Mouse (Mus musculus): Measurements from ENCODE around the gene Adam15. TPM values are rescaled to one million over a fixed set of nuclear protein-coding genes. Genes with fewer than 3 reads are reported as not detected.

Gene Adam15
- polyA plus RNA-seq, 1 experiment: 0.50 TPM

DNA sequence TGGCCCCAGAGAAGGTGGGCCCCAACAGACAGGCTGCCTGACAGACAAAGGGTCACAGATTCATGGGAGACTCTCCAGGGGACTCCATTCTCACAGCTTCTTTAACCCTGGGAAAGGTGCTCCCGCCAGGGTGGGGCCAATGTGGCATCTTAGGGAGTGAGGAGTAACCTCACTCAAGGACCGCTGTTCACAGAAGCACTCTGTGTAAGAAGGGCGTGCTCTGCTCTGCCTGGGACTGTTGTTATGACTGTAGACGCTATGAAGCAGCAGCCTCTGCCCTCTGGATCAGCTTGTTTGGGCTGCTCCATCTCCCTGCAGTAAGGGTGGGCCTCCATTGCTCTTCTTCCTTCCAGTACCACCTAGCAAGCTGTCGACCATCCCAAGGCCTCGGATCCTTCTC, 45.4 kb downstream of the Adam15 start:
- no peak for TF ChIP-seq GATA1 (IDR thresholded peaks at IDR 0.05; ENCODE audit: low read length)
- no peak for TF ChIP-seq TAL1 (IDR thresholded peaks at IDR 0.05; ENCODE audit: low read length)
- Histone ChIP-seq H3K27me3 (ENCODE audit: control insufficient read depth) (peaks cover 13% of the 10 kb centered on the region), H3K4me3 (replicated peaks) (no peak overlapping the region)

DNA sequence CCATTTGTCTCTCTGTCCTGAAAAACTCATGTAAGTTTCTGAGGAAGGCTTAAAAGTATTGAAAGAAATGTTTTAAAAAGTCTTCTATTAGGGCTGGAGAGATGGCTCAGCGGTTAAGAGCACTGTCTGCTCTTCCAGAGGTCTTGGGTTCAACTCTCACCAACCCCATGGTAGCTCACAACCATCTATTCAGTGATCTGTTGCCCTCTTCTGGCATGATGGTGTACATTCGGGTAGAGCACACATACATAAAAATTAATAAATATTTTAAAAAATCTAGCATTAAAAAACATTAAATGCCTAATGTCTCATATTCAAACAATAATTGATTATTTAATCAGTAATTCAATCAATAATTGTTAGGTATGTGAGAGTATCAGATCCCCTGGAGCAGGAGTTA, 49.3 kb downstream of the Adam15 start:
- Histone ChIP-seq H3K9me3 (ENCODE audit: control insufficient read depth, low read length) (no peaks in the 10 kb centered on the region), H3K4me1 (ENCODE audit: control insufficient read depth) (no peaks in the 10 kb centered on the region), H3K27me3 (ENCODE audit: control insufficient read depth) (peaks cover 29% of the 10 kb centered on the region), H3K4me3 (replicated peaks) (no peak overlapping the region), H3K36me3 (ENCODE audit: control insufficient read depth) (no peaks in the 10 kb centered on the region)
- TF ChIP-seq GATA1 (IDR thresholded peaks at IDR 0.05; ENCODE audit: low read length) (no peak), TAL1 (IDR thresholded peaks at IDR 0.05; ENCODE audit: low read length) (no peak)

More for the DNA sequence above, 45.4 kb downstream of the Adam15 start:
- no peaks in the 10 kb centered on the region for H3K4me1 ChIP-seq (ENCODE audit: control insufficient read depth)
- no peaks in the 10 kb centered on the region for H3K36me3 ChIP-seq (ENCODE audit: control insufficient read depth)
- H3K9me3 ChIP-seq (ENCODE audit: control insufficient read depth, low read length): no peaks in the 10 kb centered on the region

DNA sequence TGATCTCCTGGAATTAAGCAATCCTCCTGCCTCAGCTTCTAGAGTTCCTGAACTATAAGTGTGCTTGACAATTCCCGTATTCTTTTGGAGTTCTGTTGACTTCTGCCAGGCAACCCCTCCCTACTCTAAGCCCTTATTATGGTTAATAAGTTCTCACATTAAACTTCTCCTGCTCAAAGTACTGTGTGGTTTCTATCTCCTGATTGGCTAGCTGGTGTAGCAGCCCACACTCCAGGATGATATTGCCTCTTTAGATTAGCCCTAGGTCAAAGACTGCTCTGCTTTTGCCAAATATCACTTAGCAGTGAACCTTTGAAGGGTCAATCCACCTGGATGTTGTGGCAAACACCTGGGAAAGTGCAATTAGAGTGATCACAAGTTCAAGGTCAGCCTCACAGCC, 49.7 kb downstream of the Adam15 start:
- TF ChIP-seq GATA1 (IDR thresholded peaks at IDR 0.05; ENCODE audit: low read length) (no peak), TAL1 (IDR thresholded peaks at IDR 0.05; ENCODE audit: low read length) (no peak)
- H3K36me3 ChIP-seq (ENCODE audit: control insufficient read depth): no peaks in the 10 kb centered on the region
- H3K4me3 ChIP-seq (replicated peaks): no peak overlapping the region
- H3K4me1 ChIP-seq (ENCODE audit: control insufficient read depth): no peaks in the 10 kb centered on the region
- no peaks in the 10 kb centered on the region for H3K9me3 ChIP-seq (ENCODE audit: control insufficient read depth, low read length)
- H3K27me3 ChIP-seq (ENCODE audit: control insufficient read depth): peaks cover 29% of the 10 kb centered on the region

DNA sequence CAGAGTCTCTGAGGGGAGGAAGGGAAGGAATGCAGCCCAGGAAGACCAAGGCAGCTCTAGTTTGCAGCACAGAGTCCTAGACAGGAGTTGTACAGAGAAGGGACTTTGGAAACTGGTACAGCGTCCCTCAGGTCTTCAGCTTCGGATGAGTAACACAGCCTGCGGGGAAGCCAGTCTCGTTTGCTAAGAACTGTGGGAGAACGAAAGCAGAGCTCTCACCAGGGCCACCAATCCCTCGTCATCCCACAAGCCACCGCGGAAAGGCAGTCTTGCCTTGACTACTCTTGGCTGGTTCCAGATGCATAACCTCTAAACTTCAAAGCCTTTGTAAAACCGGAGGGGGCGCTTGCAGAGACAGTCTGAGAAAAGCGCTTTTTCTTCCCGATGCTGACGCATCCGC, 50.3 kb downstream of the Adam15 start:
- Histone ChIP-seq H3K36me3 (ENCODE audit: control insufficient read depth) (no peaks in the 10 kb centered on the region), H3K27me3 (ENCODE audit: control insufficient read depth) (peaks cover 29% of the 10 kb centered on the region), H3K9me3 (ENCODE audit: control insufficient read depth, low read length) (no peaks in the 10 kb centered on the region), H3K4me3 (replicated peaks) (no peak overlapping the region), H3K4me1 (ENCODE audit: control insufficient read depth) (no peaks in the 10 kb centered on the region)
- TF ChIP-seq GATA1 (IDR thresholded peaks at IDR 0.05; ENCODE audit: low read length) (no peak), TAL1 (IDR thresholded peaks at IDR 0.05; ENCODE audit: low read length) (no peak)

DNA sequence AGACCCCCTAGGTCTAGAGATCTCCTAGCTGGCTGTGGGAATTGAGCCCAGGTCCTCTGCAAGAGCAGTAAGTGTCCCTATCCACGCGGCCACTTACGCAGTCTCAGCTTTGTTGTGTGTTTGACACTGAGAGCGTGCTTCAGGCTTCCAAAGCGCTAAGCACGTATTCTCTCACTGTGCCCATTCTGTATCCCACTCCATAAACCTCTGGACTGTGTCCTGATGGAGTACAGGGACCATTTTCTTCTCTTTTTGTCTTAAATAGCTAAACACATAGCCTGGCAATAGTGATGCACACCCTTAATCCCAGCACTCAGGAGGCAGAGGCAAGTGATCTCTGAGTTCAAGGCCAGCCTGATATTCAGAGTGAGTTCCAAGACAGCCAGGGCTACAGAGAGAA, 50.9 kb downstream of the Adam15 start:
- TF ChIP-seq GATA1 (IDR thresholded peaks at IDR 0.05; ENCODE audit: low read length) (no peak), TAL1 (IDR thresholded peaks at IDR 0.05; ENCODE audit: low read length) (no peak)
- Histone ChIP-seq H3K27me3 (ENCODE audit: control insufficient read depth) (peaks cover 29% of the 10 kb centered on the region), H3K36me3 (ENCODE audit: control insufficient read depth) (no peaks in the 10 kb centered on the region), H3K4me1 (ENCODE audit: control insufficient read depth) (no peaks in the 10 kb centered on the region), H3K4me3 (replicated peaks) (no peak overlapping the region), H3K9me3 (ENCODE audit: control insufficient read depth, low read length) (no peaks in the 10 kb centered on the region)

DNA sequence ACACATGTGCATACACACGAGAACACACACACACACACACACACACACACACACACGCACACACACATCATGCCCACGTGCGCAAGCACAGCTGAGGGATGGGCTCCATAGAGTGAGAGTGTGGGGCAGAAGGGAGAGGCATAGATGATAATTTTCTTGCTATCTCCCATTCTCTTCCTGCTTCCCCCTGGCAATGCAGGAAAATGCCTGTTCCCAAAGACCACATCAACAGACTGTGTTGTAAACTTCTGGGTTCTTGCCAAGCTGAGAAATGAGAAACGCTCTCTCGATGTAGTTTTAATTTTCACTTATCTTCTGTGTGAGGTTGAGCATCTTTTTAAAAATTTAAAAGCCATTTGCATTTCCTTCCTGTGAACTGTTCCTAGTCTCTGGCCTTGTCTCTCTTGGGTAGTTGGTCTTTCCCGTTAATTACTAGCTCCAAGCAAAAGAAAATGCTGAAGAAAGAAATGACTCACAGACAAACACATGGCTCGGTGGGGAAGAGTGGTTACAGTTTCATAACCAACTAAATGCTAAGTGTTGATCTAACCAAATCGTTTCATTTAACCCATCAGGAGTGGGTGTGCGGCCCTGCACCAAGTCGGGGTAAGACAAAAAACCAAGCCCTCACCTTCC, 52.9 kb downstream of the Adam15 start:
- no peak overlapping the region for H3K4me3 ChIP-seq (replicated peaks)
- no peaks in the 10 kb centered on the region for H3K4me1 ChIP-seq (ENCODE audit: control insufficient read depth)
- peaks cover 26% of the 10 kb centered on the region for H3K27me3 ChIP-seq (ENCODE audit: control insufficient read depth)
- no peaks in the 10 kb centered on the region for H3K9me3 ChIP-seq (ENCODE audit: control insufficient read depth, low read length)
- H3K36me3 ChIP-seq (ENCODE audit: control insufficient read depth): no peaks in the 10 kb centered on the region
- TF ChIP-seq GATA1 (IDR thresholded peaks at IDR 0.05; ENCODE audit: low read length): no peak

DNA sequence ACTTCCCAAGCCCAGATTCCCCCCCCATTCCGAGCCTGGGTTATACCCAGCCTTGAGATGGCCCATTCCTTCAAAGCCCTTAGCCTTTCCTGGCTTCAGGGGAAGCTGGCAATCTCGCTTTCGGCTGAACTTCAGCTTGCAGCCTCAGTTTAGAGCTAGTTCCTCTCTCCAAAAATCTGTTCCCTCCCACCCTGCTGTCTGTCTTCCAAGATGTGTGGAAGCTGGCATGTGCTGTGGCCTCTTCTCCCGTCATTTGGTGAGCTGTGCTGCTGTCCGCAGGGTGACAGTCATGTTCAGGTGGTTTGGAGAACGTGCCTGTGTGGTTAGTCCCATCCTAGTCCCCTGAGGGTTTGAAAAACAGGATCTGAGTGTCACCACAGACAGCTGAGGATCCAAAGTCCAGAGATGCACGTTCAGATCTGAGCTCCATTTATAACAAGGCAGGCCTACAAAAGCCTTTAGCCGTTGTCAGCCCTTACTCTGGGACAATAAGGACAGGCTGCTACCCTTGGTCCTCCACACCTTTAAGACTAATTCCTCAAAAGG, 54.0 kb downstream of the Adam15 start:
- peaks cover 26% of the 10 kb centered on the region for H3K27me3 ChIP-seq (ENCODE audit: control insufficient read depth)
- no peak for TF ChIP-seq TAL1 (IDR thresholded peaks at IDR 0.05; ENCODE audit: low read length)
- TF ChIP-seq GATA1 (IDR thresholded peaks at IDR 0.05; ENCODE audit: low read length): no peak
- H3K4me1 ChIP-seq (ENCODE audit: control insufficient read depth): no peaks in the 10 kb centered on the region
- no peaks in the 10 kb centered on the region for H3K9me3 ChIP-seq (ENCODE audit: control insufficient read depth, low read length)
- no peak overlapping the region for H3K4me3 ChIP-seq (replicated peaks)
- H3K36me3 ChIP-seq (ENCODE audit: control insufficient read depth): no peaks in the 10 kb centered on the region

DNA sequence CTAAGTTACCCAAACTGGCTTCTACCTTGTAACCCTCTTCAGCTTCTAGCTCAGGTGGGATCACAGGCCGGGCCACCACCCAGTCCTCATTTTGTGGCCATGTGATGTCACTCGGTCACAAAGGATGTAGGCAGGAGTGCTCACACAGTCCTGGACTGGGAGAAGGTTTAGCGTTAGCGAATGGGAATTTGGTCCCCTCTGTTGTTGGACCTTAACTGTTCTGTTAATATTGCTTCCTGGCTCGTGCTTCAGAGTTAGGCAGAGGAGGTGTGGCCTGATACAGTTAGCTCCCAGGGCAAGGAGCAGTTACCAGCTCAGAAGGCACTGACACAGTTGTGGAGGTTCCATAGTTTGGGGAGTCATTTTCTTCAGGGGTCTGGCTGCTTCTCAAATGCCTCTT, 55.6 kb downstream of the Adam15 start:
- Histone ChIP-seq H3K27me3 (ENCODE audit: control insufficient read depth) (peaks cover 14% of the 10 kb centered on the region), H3K4me1 (ENCODE audit: control insufficient read depth) (no peaks in the 10 kb centered on the region), H3K9me3 (ENCODE audit: control insufficient read depth, low read length) (no peaks in the 10 kb centered on the region), H3K4me3 (replicated peaks) (no peak overlapping the region), H3K36me3 (ENCODE audit: control insufficient read depth) (no peaks in the 10 kb centered on the region)
- TF ChIP-seq TAL1 (IDR thresholded peaks at IDR 0.05; ENCODE audit: low read length) (no peak), GATA1 (IDR thresholded peaks at IDR 0.05; ENCODE audit: low read length) (no peak)

DNA sequence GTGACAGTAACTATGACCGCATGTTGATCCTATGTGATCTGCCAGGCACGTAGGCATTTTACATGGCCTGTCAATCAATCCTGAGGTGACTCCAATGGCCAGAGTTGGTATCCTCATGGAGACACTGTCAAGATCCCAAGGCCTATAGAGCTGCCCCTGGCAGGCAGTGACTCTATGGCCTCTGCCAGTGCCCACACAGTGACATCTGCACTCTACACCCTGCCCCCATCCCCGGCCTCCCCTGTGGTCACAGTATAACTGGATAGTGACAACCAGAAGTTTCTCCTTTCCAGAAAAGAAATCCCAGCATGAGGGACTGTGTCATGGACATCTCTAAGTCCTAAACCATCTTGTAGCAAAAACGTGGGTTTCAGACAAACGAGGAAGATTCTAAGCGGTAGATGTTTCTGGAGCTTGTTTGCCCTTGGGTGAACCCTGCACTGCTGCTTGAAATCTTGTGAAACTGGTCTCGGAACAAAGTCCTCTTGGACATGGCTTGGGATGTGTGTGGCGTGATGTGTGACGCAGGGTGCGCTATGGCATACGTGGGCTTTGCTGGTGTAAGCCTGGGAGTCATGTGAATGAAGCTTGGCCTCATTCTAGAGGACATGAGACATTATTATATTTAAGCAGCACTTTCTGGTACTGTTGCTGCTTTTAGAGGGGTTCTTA, 56.4 kb downstream of the Adam15 start:
- no peak overlapping the region for H3K4me3 ChIP-seq (replicated peaks)
- H3K9me3 ChIP-seq (ENCODE audit: control insufficient read depth, low read length): no peaks in the 10 kb centered on the region
- no peaks in the 10 kb centered on the region for H3K36me3 ChIP-seq (ENCODE audit: control insufficient read depth)
- H3K27me3 ChIP-seq (ENCODE audit: control insufficient read depth): peaks cover 7% of the 10 kb centered on the region
- H3K4me1 ChIP-seq (ENCODE audit: control insufficient read depth): no peaks in the 10 kb centered on the region
- TF ChIP-seq TAL1 (IDR thresholded peaks at IDR 0.05; ENCODE audit: low read length) (no peak), GATA1 (IDR thresholded peaks at IDR 0.05; ENCODE audit: low read length) (no peak)
